Mouse (Mus musculus) gastrocnemius, postnatal 14 days (tissue): ENCODE measurements at regions not wholly inside any gene's neighbourhood (a gene's known extent, or its start where the extent isn't known, plus 50 kb on each side); places are given as distances from the start of the nearest gene placed in this dataset.

Experiments
- DNase-seq: peaks from one replicate; pipeline ENCODE4 v3.0.0; 2021; ENCODE audit warnings: mixed read lengths
- intact Hi-C: fragments of 180-260 bp; cut with DNase I; formaldehyde crosslinking; loops from one replicate; pipeline ENCODE4 v1.15.1; 2025; ENCODE audit warnings: low total_unique reads

- no peak for DNase-seq
- intact Hi-C loops, result no loop called here
These were observed 197.1 kb downstream of the Tmsb4x start for GRCm38 (mm10) chrX:167011977-167012542.

DNA sequence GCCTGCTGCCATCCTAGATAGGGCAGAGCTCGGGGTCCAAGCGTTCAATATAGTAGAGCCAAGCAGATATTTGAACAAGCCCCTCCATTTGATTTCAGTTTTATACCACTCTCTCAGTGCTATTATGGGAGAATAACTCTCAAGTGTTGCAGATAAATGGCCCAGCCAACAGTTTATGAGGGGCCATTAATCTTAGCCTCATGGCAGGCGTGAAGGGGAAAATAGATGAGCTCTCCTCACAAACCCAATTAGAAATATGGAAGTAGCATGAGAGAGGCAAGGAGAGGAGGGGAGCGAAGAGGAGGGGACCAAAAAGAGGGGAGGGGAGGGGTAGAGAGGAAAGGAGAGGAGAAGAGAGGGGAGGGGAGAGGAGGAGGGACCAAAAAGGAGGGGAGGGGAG is 213.3 kb downstream of the Tmsb4x start:
- intact Hi-C loops, result no loop called here

GRCm38 (mm10) chrX:166981003-166981402 is 228.1 kb downstream of the Tmsb4x start:
- DNase-seq, result no peak
- intact Hi-C loops, result no loop called here

More for the DNA sequence above, 213.3 kb downstream of the Tmsb4x start:
- no peak for DNase-seq

GRCm38 (mm10) chrX:166980504-166980903 is 228.6 kb downstream of the Tmsb4x start:
- intact Hi-C loops, result no loop called here
- no peak for DNase-seq

- intact Hi-C loops, result no loop called here
- no peak for DNase-seq
These were observed 232.1 kb downstream of the Tmsb4x start for GRCm38 (mm10) chrX:166977029-166977428.

DNA sequence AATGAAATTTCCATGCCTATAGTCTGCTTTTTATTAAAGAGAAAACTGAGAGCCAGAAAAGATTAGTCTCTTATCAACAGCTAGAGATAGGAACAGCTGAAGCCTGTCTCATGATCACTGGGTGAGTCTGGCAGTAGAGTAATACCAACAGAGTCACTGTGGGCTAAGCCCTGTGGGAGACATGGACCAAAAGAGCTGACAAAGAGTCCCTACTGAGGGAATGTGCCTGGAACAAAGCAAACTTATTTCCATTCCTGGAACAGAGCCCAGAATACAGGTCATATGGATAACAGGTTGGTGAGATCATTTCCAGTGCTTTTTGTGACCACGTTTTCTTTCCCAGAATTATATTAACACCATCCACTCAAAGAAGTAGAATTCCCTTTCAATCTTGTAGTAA is 237.4 kb downstream of the Tmsb4x start:
- no peak for DNase-seq
- intact Hi-C loops, result no loop called here

- intact Hi-C loops, result no loop called here
These were observed 244.2 kb downstream of the Tmsb4x start for GRCm38 (mm10) chrX:166964656-166965582.

DNA sequence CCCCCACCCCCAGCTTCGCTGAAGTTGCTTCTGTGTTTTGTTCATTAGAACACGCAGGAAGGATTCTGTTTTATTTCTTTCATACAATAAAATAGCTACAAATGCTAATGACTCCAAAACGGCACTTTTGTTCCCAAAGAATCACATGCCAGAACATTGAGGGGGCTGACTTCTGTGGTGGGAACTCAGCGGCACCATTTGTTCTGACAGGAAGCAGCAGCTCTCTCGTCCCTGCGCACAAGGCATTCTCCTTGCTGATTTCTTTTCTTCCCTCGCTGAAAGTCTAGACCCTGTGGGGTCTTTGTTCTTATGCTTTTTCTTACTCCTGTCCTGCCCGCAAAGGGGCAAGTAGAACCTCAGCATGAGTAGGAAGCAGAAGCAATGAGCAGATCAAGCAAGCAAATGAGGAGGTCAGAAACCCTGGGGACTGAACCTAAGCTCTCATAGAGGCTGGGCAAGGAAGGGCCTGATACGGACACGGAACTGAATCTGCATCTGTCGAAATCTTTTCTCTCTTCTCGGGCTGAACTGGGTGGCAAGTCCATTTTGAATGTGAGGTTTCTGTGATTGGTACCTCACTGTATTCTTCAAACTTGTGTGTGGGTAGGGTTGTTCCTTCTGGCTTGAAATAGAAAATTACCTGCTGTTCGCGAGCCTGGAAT is 256.5 kb downstream of the Tmsb4x start:
- DNase-seq, result no peak
- intact Hi-C loops, result no loop called here

More at GRCm38 (mm10) chrX:166964656-166965582, 244.2 kb downstream of the Tmsb4x start:
- DNase-seq, result no peak

DNA sequence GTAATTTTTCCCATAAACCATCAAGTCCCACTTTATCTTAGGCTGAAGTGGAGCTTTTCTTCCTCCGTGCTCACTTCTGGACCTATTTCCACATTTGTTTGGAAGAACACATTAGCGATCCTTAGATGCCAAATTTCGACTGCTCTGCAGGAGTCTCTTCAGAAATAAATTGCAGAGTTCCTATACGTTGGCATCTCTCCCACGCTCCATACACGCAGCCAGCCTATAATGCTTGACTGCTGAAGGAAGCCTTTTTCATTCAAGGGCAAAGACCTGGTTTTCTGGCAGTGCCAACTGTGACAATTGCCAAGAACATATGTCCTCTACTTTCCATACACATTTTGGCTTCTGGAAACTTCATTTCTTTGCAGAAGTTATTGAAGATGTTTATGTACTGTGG is 258.1 kb downstream of the Tmsb4x start:
- DNase-seq, result no peak
- intact Hi-C loops, result no loop called here

- intact Hi-C loops, result no loop called here
- DNase-seq, result no peak
These were observed 263.2 kb downstream of the Tmsb4x start for GRCm38 (mm10) chrX:166945915-166946314.

DNA sequence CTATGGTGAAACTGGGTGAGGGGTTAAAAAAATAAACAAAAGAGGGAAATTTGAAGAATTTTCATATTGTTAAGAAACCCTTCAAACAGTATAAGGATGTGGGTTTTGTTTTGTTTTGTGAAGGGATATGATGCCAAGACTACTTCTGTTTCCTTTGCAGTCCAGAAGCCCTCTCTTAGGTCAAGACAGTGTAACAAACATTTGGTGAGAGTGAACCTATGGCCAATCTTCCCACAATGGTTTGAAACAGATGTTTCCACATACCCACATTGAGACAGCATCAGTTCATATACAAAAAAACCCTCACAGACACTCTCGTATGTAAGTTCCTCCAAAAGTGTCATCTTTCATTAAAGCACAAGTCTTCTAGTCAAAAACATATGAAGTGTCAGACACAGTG is 263.6 kb downstream of the Tmsb4x start:
- intact Hi-C loops, result no loop called here
- no peak for DNase-seq

- no peak for DNase-seq
- intact Hi-C loops, result no loop called here
These were observed 275.3 kb downstream of the Tmsb4x start for GRCm38 (mm10) chrX:166933766-166934165.

DNA sequence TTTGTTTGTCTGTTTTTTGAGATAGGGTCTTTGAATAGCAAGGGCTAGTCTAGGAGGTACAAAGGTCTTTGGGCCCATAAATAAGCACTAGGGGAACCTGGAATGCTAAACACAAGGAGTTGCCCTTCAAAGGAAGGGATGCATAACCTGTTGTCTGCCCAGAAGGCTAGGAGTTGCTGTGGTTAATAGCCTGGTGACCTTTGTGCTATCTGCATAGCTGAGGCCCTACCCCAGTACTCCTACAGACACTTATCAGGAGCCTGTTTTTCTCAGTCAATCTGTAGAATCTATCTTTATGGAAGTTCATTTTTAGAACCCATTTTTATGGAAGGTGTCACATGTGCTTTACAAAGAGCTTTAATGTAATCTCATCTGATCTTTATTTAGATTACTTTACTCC is 276.6 kb downstream of the Tmsb4x start:
- intact Hi-C loops, result no loop called here
- no peak for DNase-seq

DNA sequence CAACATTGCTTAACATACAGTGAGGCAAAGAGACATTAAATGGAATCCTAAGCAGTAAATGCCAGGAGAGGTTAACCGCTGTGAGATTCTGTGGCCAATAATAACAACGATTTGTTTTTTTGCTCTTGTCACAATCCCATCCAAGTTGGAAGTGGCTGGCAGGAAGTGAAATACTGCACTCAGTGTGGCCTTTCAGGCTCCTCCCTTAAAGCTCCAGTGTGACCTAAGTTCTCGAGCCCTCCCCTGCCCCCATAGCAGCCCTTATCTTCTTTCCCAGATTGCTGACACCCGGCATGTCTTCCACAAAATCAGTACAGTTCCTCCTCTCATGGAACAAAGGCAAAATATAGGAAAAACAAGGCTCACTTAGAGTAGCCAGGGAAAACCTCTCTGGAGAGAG is 278.1 kb downstream of the Tmsb4x start:
- DNase-seq, result no peak
- intact Hi-C loops, result no loop called here

GRCm38 (mm10) chrX:166929716-166930420 is 279.2 kb downstream of the Tmsb4x start:
- DNase-seq, result no peak
- intact Hi-C loops, result no loop called here

DNA sequence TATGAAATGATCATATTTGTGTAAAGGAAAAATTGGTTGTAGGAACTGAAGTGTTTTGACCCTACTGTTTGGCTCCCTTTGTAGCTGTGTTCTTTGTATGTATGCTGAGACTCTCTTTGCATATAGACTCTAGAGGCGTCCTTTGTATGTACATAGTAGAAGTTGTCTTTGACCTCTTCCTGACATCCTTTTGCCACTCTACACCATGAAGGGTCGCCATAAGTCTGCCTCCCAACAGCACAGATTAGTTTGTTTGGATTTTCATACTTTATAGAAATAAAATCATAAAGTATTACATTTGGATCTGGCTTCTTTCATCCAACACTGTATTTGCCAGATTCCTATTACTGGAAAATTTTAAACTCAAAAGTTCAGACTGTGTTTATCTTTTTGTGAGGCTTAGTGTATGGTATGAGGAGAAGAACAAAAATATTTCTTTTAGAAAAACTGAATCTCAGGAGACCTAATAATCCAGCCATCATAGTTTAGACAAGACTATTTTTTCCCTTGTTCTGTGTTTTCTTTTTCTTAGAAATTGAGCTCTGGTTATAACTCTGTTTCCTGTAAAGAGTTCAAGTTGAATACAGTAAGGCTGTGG is 293.7 kb downstream of the Tmsb4x start:
- intact Hi-C loops, result no loop called here
- no peak for DNase-seq

DNA sequence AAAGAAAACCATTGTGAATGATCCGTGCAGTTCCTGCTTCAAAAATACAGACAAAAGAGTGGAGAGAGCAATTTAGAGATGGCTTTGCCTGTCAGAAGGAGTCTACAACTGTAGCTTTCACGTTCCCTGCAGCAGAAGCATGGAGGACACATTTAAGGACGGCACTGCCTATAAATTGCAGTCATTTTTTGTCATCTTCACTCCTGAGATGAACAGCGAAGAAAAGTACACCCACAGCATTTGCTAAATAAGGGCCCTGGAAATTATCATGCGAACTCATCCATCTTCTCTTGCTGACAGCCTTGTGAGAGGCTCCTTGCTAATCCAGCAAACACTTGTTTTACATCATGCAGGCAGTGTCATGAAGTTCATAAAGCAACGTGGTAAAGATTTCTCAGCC is 302.5 kb downstream of the Tmsb4x start:
- intact Hi-C loops, result no loop called here
- no peak for DNase-seq

- no peak for DNase-seq
These were observed 308.4 kb downstream of the Tmsb4x start for GRCm38 (mm10) chrX:166900761-166901160.

GRCm38 (mm10) chrX:166895199-166895598 is 309.7 kb upstream of the Egfl6 start:
- DNase-seq, result no peak
- intact Hi-C loops, result no loop called here

More at GRCm38 (mm10) chrX:166900761-166901160, 308.4 kb downstream of the Tmsb4x start:
- intact Hi-C loops, result no loop called here

GRCm38 (mm10) chrX:166886417-166886816 is 300.9 kb upstream of the Egfl6 start:
- DNase-seq, result no peak
- intact Hi-C loops, result no loop called here
